Mouse (Mus musculus) retina, postnatal 1 day (tissue): ENCODE data around the gene Tspo.

Source experiments
- DNase-seq: peaks from one replicate; pipeline ENCODE4 v3.0.0-alpha.2; 2012

The Tspo gene

DNA sequence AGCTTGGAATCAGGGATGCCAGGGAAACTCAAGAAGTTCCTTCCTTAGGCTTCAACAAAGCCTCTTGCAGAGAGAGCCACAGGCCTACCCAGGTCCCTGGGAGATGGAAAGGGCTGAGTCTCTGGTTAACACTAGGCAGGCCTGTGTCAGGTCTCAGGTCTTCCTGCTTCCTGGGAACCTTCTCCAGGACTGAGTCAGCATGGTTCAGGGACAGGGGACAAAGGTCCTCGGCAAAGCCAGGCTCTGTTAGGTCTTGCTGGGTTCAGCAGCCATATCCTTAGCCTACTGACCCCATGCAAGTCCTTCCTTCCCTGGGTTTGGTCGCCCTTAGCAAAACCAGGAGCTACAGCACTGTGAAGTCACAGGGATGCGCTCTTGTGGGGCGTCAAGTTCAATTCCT is 27.4 kb downstream of the Tspo start:
- DNase-seq = no peak

DNA sequence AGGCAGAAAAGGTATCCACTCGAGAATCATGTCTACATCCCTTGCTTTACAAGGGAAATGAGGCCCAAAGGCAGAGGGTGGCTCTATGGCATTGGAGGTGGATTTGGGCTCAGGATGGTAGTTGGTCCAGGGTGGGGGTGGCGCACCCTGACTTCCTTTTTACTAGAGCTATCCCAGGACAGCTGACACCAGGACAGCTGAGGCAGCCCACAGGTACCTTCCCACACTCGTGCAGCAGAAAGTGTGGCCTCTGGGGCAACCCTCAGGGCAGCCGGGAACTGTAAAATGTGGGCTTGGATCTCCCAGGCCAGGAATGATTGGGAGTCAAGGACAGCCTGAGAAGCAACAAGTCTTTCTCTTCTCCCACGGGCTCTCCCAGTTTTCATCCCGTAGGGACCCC is 28.4 kb downstream of the Tspo start:
- DNase-seq = no peak

DNA sequence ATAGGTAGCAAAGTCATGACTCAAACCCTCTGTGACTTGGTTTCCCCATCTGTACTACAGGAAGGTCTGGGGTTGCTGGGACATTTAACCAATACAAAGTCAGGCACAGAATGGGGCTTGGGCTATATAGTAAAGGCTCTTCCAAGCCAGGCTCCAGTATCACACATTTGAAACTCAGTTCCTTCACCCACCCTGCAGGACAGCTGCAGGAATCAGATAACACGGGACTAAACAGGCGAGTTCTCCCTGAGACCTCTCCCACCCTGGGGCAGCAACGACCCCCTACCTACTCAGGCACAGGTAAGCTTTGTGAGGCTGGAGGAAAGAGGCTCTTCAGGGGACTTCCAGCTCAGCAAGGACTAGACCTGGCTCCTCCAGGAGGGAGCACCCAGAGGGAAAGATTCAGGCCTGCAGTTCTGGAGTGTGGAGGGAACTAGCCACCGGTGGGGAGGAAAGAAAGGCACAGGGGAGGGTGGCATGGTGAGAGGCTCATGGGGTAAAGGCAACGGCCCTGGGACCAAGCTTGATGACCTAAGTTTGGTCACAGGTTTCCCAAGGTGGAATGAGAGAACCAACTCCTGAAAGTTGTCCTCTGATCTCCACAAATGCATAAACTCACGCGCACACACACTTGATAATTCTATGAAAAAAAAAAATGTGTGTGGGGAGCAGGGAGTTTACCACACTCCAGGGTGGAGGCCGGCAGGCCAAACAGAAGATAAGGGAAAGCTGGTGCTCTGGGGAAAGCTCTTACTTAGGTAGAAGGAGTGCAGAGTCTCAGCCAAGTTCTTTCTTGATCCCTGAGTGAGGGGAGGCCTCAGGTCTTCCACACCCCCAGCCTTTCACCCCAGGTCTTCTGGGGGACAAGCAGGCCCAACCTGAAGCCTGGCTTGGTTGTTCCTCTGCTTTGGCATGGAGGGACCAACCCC is 29.1 kb downstream of the Tspo start:
- no peak for DNase-seq

DNA sequence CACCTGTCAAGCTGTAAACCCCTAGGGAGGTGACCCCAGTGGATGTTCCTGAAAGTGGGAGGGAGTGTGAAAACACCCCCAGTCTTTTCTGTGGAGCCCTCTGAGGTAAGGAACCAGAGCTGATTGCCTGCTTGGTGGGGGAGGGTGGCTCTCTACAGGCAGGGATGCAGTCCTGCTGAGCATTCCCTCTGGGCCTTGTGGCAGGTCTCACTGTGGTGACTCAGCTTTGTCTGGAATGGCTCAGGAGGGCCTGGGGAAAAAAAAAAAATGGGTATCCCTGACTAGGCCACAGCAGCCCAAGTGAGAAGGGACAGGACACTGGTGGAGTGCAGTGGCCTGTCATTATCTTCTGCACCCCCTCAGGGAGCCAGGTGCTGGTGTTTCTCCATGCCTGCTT is 29.8 kb downstream of the Tspo start:
- no peak for DNase-seq

DNA sequence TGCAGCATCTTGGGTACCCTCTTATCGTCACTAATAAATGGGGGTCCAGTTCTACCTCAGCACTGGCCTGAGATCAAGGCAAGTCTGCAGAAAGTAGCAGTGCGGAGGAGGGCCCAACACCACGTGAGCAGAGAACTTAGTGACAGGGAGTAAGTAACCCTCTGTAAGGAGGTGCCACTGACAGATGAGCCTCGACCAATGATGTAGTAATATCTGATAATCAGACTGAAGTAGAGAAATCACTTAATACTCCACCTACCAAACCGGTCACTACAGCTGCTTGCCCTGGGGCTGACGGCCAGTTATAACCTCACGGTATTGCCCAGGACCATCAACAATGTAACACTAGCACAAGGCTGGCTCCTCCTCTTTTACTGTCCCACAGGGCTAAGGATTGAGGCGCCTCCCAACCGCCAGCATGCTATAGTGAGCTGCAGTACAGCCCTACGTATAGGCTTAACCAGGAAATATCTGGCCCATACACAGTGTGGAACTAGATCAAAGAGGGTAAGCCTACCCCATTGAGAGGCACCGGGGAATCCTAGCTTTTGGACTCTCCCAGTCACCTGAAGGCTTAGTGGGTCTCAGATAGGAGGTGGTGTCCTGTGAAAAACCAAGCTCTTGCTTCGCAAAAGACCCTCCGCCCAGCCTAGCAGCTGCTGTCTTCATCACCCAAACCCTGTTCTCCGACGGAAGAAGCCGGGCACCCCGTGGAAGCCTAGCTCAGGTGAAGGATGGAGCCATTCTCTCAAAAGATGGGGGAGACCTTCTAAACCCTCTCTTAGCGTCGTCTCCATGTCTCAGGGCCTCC is 30.5 kb downstream of the Tspo start:
- DNase-seq = peak; percentile 29

DNA sequence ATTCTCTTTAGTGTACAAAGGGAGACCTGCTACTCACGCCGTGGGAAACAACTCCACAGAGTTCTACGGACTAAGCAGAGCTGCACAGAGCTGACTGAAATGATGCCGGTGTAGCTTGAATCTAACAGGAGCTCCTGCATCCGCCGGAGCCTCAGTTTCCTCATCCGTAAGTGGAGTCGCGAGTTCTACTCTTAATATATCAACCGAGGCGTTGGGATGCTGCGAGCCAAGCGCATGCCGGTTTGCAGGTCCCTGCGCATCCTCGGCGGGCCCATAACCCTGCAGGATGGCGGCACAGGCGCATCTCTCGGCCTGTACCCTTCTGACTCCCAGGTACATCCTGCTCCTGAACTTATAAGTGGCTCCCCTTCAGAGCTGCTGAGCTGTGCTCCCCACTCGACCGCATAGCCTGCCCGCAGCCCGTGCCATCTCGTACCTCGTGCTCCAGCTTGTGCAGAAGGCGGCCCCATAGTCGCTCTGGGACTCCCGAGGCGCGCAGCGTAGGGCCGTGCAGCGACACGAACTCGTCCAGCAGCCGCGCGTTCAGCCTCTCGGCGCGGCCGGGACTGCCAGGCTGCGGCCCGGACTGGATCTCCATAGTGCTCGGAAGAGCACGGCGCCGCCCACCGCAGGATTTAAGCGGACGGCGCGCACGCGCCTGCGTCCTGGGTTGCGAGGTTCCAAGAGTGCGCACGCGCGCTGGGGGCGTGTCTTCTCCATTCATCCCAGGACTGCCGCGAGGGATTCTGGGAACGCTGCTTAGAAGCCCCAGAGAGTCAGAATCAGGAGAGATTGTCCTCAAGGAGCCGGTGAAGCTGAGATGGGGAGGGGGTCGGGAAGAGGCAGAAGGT is 31.3 kb downstream of the Tspo start, which contains the start of gene Ttll12:
TSS of gene Ttll12 (minus strand) at position 645 of the 851 bp plus-strand sequence.
- peak; percentile 98 for DNase-seq

DNA sequence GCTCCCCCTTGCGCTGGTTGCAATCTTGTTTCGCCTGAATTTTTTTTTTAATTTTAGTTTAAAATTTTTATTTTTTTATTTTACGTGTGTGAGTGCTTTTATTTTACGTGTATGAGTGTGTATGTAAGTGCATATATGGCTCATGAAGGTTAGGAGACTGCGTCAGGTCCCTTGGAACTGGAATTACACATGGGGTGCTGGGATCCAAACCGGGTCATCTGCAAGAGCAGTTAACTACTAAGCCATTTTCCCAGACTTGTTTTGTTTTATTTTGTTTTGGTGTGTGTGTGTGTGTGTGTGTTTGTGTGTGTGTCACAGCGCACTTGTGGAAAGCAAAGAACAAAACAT is 31.9 kb downstream of the Tspo start:
- no peak for DNase-seq

DNA sequence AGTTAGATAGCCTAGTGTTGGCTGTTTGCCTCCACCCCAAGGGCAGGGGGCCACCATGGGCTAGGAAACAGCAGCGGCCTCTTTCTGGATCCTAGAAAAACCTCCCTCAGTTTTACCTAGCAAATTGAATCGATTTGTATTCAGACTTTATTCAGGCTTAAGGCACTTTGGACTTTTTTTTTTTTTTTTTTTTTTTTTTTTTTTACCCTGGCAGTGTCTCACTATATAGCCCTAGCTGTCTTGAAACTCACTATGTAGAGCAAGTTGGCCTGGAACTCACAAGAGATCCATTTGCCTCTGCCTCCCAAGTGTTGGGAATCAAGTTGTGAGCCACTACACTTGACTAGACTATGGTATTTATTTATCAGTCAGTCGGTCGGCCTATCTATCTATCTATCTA is 33.4 kb downstream of the Tspo start:
- no peak for DNase-seq

DNA sequence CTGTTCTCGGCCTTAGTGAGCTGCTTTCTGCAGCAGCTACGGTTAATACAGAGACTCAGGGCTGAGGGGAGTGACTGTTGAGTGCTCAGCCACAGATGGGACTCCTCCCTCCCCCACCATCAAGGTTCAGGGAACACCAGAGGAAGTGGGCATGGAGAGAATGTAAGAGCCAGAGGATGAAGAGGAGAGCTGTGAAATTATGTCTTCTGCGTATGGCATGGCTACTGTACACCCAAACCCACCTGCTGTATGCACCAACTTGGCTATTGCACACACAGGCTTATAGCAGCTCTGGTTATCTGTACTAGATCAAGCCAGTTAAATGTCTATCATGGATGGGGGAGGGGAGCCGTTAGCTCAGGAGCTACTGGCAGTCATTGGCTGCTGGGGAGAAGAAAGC is 37.8 kb downstream of the Tspo start:
- no peak for DNase-seq

DNA sequence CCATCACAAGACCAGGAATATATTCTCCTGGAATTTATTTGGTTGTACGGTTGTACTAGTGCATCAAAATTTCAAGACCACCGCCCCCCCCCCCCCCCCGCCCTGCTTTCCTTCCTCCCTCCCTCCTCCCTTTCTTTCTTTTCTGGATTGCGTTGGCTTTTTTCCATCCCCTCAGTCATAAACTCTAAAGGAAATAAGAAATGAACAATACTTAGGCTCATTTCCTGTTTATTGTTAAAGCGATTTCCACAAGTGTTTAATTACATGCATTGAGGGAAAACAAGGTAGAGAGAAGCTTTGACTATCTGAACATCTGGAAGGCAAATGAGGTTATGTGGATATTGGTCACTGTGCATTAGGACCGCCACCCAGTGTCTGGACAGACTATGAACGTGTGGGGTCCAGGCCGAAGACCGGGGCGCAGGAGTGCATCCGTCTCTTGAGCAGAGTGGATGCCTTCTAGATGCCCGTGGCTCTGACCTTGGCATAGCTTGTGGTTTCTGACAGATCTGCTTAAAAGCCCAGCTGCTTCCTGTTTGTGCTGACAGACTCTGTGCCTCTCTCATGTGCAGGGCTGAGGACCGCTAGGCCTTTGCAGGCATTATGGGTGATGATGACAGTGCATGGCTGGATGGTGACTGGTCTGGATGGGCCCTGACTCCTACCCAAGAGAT is 39.1 kb downstream of the Tspo start:
- DNase-seq = no peak

DNA sequence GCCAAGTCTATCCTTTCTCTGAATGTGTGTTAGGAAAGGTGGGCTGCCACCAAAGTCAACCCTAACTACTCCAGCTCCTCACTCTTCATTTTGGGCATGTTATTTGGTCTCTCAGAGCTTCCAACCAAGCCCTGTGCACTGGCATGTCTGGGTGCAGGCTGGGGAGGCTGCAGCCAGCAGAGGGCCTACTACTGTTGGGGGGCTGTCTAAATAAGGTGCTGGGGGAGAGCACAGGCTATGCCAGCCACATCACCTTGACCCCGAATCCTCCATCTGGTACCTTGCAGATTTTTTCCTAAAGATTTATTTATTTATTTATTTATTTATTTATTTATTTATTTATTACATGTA is 39.6 kb downstream of the Tspo start:
- DNase-seq = no peak

DNA sequence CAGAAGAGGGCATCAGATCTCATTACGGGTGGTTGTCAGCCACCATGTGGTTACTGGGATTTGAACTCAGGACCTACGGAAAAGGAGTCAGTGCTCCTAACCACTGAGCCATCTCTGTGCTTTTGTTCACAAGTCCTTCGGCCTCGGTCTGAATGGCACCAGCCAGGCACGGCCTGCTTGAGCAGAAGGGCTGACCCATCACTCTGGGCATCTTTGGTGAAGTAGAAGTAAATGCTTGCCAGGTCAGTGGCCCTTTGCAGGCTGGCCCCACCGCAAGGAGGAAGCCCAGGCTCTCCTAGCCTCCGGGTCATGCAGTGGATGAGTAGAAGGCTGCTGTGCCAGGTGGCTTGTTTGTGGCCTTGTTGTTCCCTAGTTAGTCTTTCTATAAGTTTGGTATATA is 40.0 kb downstream of the Tspo start:
- DNase-seq = no peak

DNA sequence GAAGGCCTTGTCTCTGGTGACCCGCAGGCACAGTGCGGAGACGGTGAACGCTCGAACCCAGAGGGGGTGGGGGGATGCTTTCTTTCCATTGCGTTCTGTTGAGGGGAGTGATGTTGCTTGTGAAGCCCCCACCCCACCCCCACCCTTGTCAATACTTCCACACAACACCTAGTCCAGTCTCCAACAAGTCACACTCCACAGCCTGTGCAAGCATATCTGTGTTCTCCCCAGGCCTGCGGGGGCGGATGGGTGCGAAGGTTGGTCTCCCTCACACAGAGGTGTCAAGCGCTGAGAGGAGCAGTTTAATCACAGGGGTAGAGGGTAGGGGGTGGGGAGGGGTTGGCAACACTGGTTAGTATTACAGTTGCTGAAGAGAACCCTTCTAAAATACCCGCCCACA is 42.8 kb downstream of the Tspo start:
- DNase-seq = no peak

DNA sequence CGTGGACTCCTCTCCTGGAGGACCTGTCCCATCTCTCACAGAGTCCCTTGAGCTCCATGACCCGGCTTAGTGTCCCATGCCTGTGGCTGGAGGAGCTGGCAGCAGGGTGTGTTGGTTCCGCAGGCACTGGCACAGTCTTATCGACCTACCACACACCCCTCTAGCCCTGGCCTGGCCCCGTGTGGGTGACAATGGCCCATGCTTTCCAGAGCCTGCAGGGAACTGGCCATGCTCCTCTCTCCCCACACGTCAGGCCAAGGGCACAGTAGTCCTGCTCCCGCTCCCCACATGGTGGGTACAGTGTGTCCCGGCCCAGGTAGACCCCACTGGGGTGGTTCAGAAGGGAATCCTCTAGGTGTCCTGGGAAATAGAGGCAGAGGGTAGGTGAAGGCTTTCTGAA is 43.3 kb downstream of the Tspo start:
- no peak for DNase-seq

DNA sequence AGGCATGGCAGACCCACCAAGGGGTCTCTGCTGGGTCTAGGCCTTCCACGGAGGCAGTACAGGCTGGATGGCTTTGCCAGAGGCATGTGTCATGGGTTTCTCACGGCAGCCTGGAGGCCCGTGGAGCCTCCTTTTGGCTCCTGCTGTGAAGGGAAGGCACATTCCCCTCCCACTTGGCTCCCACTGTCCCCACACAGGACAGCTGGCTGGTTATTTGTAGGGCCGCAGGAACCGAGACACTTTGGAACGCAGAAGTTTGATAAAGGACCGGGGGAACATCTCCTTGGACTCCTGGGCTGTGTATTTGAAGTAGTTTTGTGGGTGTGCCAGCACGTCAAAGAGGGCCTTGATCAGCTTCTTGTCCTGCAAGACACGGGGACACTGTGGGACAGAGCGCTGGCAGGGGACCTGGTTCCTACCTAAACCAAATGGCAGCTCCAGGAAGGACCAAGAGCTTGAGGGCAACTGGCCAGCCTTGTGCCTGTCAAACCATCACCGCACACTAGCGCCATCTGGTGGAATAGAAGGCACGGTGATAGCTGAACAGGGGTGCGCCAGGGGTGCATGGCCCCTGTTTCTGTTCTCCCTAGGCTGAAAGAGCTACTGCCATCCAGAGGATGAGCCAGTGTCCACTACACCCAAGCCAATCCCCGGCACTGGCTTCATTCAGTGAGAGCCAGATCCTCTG is 43.9 kb downstream of the Tspo start:
- peak; percentile 79 for DNase-seq

DNA sequence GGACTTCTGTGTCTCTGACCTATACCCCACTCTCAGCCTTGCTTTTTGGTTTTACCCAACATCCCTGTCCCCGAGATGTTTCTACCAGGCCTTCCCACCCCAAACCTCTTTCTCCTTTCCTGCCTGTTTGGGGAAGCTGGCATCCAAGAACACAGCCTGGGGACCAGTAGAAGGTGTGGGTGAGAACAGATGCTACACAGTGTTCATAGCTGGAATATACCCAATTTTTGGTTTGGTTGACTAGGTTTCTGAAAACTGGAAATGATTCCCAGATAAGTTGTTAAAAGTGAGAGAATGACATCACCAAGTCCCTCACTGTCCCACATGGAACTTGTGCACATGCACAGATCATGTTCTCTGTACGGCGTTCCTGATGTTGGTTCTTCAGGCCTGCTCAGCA is 51.9 kb downstream of the Tspo start:
- DNase-seq = no peak
